In genomic region chr1:161991846-161992245, GRCm38 (mm10) we compare ENCODE assay signal across 30 mouse cellular contexts. TPM values are rescaled to one million over a fixed set of nuclear protein-coding genes. Genes with fewer than 3 reads are reported as not detected.
A peak's percentile ranks its signal among the peaks of the same experiment; 100 is the strongest.
DNase-seq lines count a peak whose midpoint lies in the region; ATAC-seq and TF ChIP-seq lines count a peak whose summit lies in the region.
"Had no signal": no experiment of that assay in that cellular context is flagged by ENCODE, and none has a peak within 500 bp of the region (broad histone marks: within the 10 kb centered on the region; RNA-seq: fewer than 3 reads in every experiment).

No protein-coding gene starts in this region.

- H3K36me3 ChIP-seq in kidney, embryonic 14.5 days (ENCODE audit: control insufficient read depth, insufficient read depth, low read length): no peaks in the 10 kb centered on the region
- H3K36me3 ChIP-seq in kidney, embryonic 16.5 days (ENCODE audit: insufficient read depth, low read length): no peaks in the 10 kb centered on the region
- no peaks in the 10 kb centered on the region for H3K36me3 ChIP-seq in midbrain, embryonic 13.5 days
- H3K36me3 ChIP-seq in midbrain, postnatal 0 days (ENCODE audit: insufficient read depth, low read length): no peaks in the 10 kb centered on the region
- no peaks in the 10 kb centered on the region for H3K36me3 ChIP-seq in limb, embryonic 10.5 days
- H3K36me3 ChIP-seq in limb, embryonic 12.5 days: no peaks in the 10 kb centered on the region
- H3K36me3 ChIP-seq in hindbrain, embryonic 13.5 days: no peaks in the 10 kb centered on the region
- H3K36me3 ChIP-seq: embryonic facial prominence, embryonic 10.5 days; embryonic facial prominence, embryonic 12.5 days; forebrain, embryonic 15.5 days; G1E had no signal

- H3K9me3 ChIP-seq in kidney, embryonic 14.5 days (ENCODE audit: control insufficient read depth, low read length): no peaks in the 10 kb centered on the region
- no peaks in the 10 kb centered on the region for H3K9me3 ChIP-seq in kidney, embryonic 16.5 days (ENCODE audit: low read length)
- no peaks in the 10 kb centered on the region for H3K9me3 ChIP-seq in midbrain, embryonic 13.5 days
- H3K9me3 ChIP-seq in midbrain, postnatal 0 days (ENCODE audit: low read length): no peaks in the 10 kb centered on the region
- H3K9me3 ChIP-seq in limb, embryonic 10.5 days (replicated peaks): no peaks in the 10 kb centered on the region
- H3K9me3 ChIP-seq in limb, embryonic 12.5 days: no peaks in the 10 kb centered on the region
- no peaks in the 10 kb centered on the region for H3K9me3 ChIP-seq in hindbrain, embryonic 13.5 days
- H3K9me3 ChIP-seq: embryonic facial prominence, embryonic 10.5 days; embryonic facial prominence, embryonic 12.5 days; forebrain, embryonic 13.5 days; forebrain, embryonic 15.5 days; G1E had no signal

- peaks cover 13% of the 10 kb centered on the region for H3K4me1 ChIP-seq in kidney, embryonic 14.5 days (ENCODE audit: control insufficient read depth, insufficient read depth, low read length)
- peaks cover 16% of the 10 kb centered on the region for H3K4me1 ChIP-seq in kidney, embryonic 16.5 days (ENCODE audit: insufficient read depth, low read length)
- peaks cover 4% of the 10 kb centered on the region; the same call in 1 of the 2 replicates for H3K4me1 ChIP-seq in midbrain, embryonic 13.5 days (replicated peaks)
- no peaks in the 10 kb centered on the region for H3K4me1 ChIP-seq in midbrain, postnatal 0 days (ENCODE audit: insufficient read depth, low read length)
- H3K4me1 ChIP-seq in limb, embryonic 10.5 days: peaks cover 32% of the 10 kb centered on the region
- peaks cover 20% of the 10 kb centered on the region for H3K4me1 ChIP-seq in limb, embryonic 12.5 days (replicated peaks)
- peaks cover 5% of the 10 kb centered on the region for H3K4me1 ChIP-seq in hindbrain, embryonic 13.5 days (replicated peaks)
- H3K4me1 ChIP-seq: embryonic facial prominence, embryonic 12.5 days; forebrain, embryonic 13.5 days; forebrain, embryonic 15.5 days had no signal

- 86% methylated on average over 11 of the region's 11 CpGs for WGBS in kidney, embryonic 14.5 days
- WGBS in kidney, embryonic 16.5 days: 78% methylated on average over 11 of the region's 11 CpGs
- WGBS in midbrain, embryonic 13.5 days: 95% methylated on average over 11 of the region's 11 CpGs
- WGBS in midbrain, postnatal 0 days: 98% methylated on average over 11 of the region's 11 CpGs
- 88% methylated on average over 11 of the region's 11 CpGs for WGBS in limb, embryonic 10.5 days
- 86% methylated on average over 11 of the region's 11 CpGs for WGBS in limb, embryonic 12.5 days
- 92% methylated on average over 11 of the region's 11 CpGs for WGBS in hindbrain, embryonic 13.5 days

- no peak for TF ChIP-seq CTCF in midbrain, postnatal 0 days (IDR thresholded peaks at IDR 0.05)

- peak; percentile 26; the same call in 1 of the 2 replicates for ATAC-seq in kidney, embryonic 14.5 days (ENCODE audit: low FRiP score, low TSS enrichment)
- ATAC-seq in kidney, embryonic 16.5 days (ENCODE audit: low FRiP score, low TSS enrichment): no peak
- ATAC-seq in midbrain, embryonic 13.5 days: no peak
- no peak for ATAC-seq in midbrain, postnatal 0 days (ENCODE audit: low FRiP score)
- no peak for ATAC-seq in limb, embryonic 12.5 days (ENCODE audit: insufficient number of reproducible peaks, insufficient read depth, low FRiP score, low TSS enrichment, low read depth)
- ATAC-seq in hindbrain, embryonic 13.5 days (ENCODE audit: low FRiP score): no peak
- ATAC-seq: activated CD4-positive, CD25-positive, alpha-beta regulatory T cell, adult 4 months; forebrain, embryonic 13.5 days; forebrain, embryonic 15.5 days; forebrain, postnatal 0 days; Patski had no signal

- DNase-seq in midbrain, postnatal 0 days (ENCODE audit: low spot score): no peak
- no peak for DNase-seq in limb, embryonic 10.5 days (ENCODE audit: low spot score)
- no peak for DNase-seq in adrenal gland, adult (ENCODE audit: inconsistent age in 2 of 2, low spot score in 1 of 2)
- DNase-seq: adrenal gland, adult 2 months; adrenal gland, postnatal 10 days; adrenal gland, postnatal 25 days; cerebellum, adult 11 months; cerebellum, adult 18-20 months; cerebellum, adult 8-10 months; cerebellum, adult 9-11 months; cerebellum, postnatal 14 days; cerebellum, postnatal 36 days; forebrain, postnatal 0 days had no signal

- H3K4me2 ChIP-seq in kidney, embryonic 14.5 days (replicated peaks; ENCODE audit: low read depth, low read length): no peak overlapping the region
- no peak overlapping the region for H3K4me2 ChIP-seq in kidney, embryonic 16.5 days (replicated peaks; ENCODE audit: low read depth, low read length)
- no peak overlapping the region for H3K4me2 ChIP-seq in midbrain, embryonic 13.5 days (replicated peaks)
- H3K4me2 ChIP-seq in midbrain, postnatal 0 days (ENCODE audit: low read depth, low read length, poor library complexity, severe bottlenecking): no peak overlapping the region
- H3K4me2 ChIP-seq in limb, embryonic 12.5 days: no peak overlapping the region
- no peak overlapping the region for H3K4me2 ChIP-seq in hindbrain, embryonic 13.5 days
- H3K4me2 ChIP-seq: embryonic facial prominence, embryonic 12.5 days; forebrain, embryonic 13.5 days; forebrain, embryonic 15.5 days had no signal

- H3K27me3 ChIP-seq in kidney, embryonic 14.5 days (ENCODE audit: control insufficient read depth, insufficient read depth, low read length): no peaks in the 10 kb centered on the region
- no peaks in the 10 kb centered on the region for H3K27me3 ChIP-seq in kidney, embryonic 16.5 days (ENCODE audit: insufficient read depth, low read length)
- H3K27me3 ChIP-seq in midbrain, embryonic 13.5 days: no peaks in the 10 kb centered on the region
- H3K27me3 ChIP-seq in midbrain, postnatal 0 days (ENCODE audit: insufficient read depth, low read length): no peaks in the 10 kb centered on the region
- no peaks in the 10 kb centered on the region for H3K27me3 ChIP-seq in limb, embryonic 10.5 days (ENCODE audit: low read depth, poor library complexity, severe bottlenecking)
- H3K27me3 ChIP-seq in limb, embryonic 12.5 days: no peaks in the 10 kb centered on the region
- H3K27me3 ChIP-seq in hindbrain, embryonic 13.5 days: no peaks in the 10 kb centered on the region
- H3K27me3 ChIP-seq: embryonic facial prominence, embryonic 12.5 days; forebrain, embryonic 13.5 days; forebrain, embryonic 15.5 days; Patski had no signal

- H3K4me3 ChIP-seq in kidney, embryonic 14.5 days (ENCODE audit: low read length): no peak overlapping the region
- no peak overlapping the region for H3K4me3 ChIP-seq in kidney, embryonic 16.5 days (ENCODE audit: low read length)
- H3K4me3 ChIP-seq in midbrain, embryonic 13.5 days (replicated peaks): no peak overlapping the region
- H3K4me3 ChIP-seq in midbrain, postnatal 0 days (ENCODE audit: low read depth, low read length): no peak overlapping the region
- H3K4me3 ChIP-seq in limb, embryonic 10.5 days: no peak overlapping the region
- H3K4me3 ChIP-seq in limb, embryonic 12.5 days (replicated peaks): no peak overlapping the region
- H3K4me3 ChIP-seq in hindbrain, embryonic 13.5 days: no peak overlapping the region
- H3K4me3 ChIP-seq: embryonic facial prominence, embryonic 10.5 days; embryonic facial prominence, embryonic 12.5 days; forebrain, embryonic 13.5 days; forebrain, embryonic 15.5 days had no signal

- H3K27ac ChIP-seq in kidney, embryonic 14.5 days (ENCODE audit: low read depth, low read length): no peak overlapping the region
- H3K27ac ChIP-seq in kidney, embryonic 16.5 days (ENCODE audit: low read length): no peak overlapping the region
- 0 out of 2 replicates have a peak overlapping the region, but pooled peaks have one; percentile 19 for H3K27ac ChIP-seq in midbrain, embryonic 13.5 days
- no peak overlapping the region for H3K27ac ChIP-seq in midbrain, postnatal 0 days (ENCODE audit: low read depth, low read length)
- H3K27ac ChIP-seq in limb, embryonic 10.5 days: peak overlapping the region; percentile 86
- peak overlapping the region; percentile 85 for H3K27ac ChIP-seq in limb, embryonic 12.5 days
- no peak overlapping the region for H3K27ac ChIP-seq in hindbrain, embryonic 13.5 days
- H3K27ac ChIP-seq: embryonic facial prominence, embryonic 10.5 days; embryonic facial prominence, embryonic 12.5 days; forebrain, embryonic 13.5 days; forebrain, embryonic 15.5 days had no signal

- H3K9ac ChIP-seq in kidney, embryonic 14.5 days (ENCODE audit: low read depth, low read length): no peak overlapping the region
- H3K9ac ChIP-seq in kidney, embryonic 16.5 days (replicated peaks; ENCODE audit: low read length): no peak overlapping the region
- H3K9ac ChIP-seq in midbrain, embryonic 13.5 days (replicated peaks): no peak overlapping the region
- H3K9ac ChIP-seq in midbrain, postnatal 0 days (replicated peaks; ENCODE audit: low read length, poor library complexity, severe bottlenecking): no peak overlapping the region
- no peak overlapping the region for H3K9ac ChIP-seq in limb, embryonic 12.5 days (replicated peaks)
- H3K9ac ChIP-seq in hindbrain, embryonic 13.5 days: no peak overlapping the region
- H3K9ac ChIP-seq: embryonic facial prominence, embryonic 12.5 days; forebrain, embryonic 13.5 days; forebrain, embryonic 15.5 days; forebrain, postnatal 0 days had no signal

RNA-seq across cellular contexts. Expression of gene 4930558K02Rik, which starts 12.4 kb away (rescaled TPM):
- polyA plus RNA-seq in kidney, embryonic 14.5 days (2014; fragmentation: Nextera tagmentation; extraction: Ambion mirVana): not detected in 2 replicates
- not detected in 2 replicates for polyA plus RNA-seq in kidney, embryonic 16.5 days (2015; fragmentation: Nextera tagmentation; extraction: Ambion mirVana)
- 0.21 TPM in 1 of 2 replicates, not detected in the other for polyA plus RNA-seq in midbrain, embryonic 13.5 days (2015; fragmentation: Nextera tagmentation; extraction: Ambion mirVana)
- total RNA-seq in midbrain, postnatal 0 days (2014; rRNA removed): not detected in 2 replicates
- 0.33 and 0.47 TPM in 2 replicates for polyA plus RNA-seq in midbrain, postnatal 0 days (2015; fragmentation: Nextera tagmentation; extraction: Ambion mirVana)
- not detected in 2 replicates for polyA plus RNA-seq in limb, embryonic 10.5 days (2016; fragmentation: Nextera tagmentation; extraction: Ambion mirVana)
- polyA plus RNA-seq in limb, embryonic 12.5 days (2016; fragmentation: Nextera tagmentation; extraction: Ambion mirVana): not detected in 2 replicates
- not detected in 2 replicates for polyA plus RNA-seq in hindbrain, embryonic 13.5 days (2015; fragmentation: Nextera tagmentation; extraction: Ambion mirVana)
- total RNA-seq: adrenal gland, adult 2 months; adrenal gland, postnatal 10 days; adrenal gland, postnatal 25 days; common myeloid progenitor, adult 5-6 weeks; forebrain, postnatal 0 days; G1E had no signal
- polyA plus RNA-seq: activated CD4-positive, CD25-positive, alpha-beta regulatory T cell, adult 4 months; adrenal gland, adult 2 months; brain, embryonic 14.5 days; C2C12; embryonic facial prominence, embryonic 10.5 days; embryonic facial prominence, embryonic 12.5 days; embryonic facial prominence, embryonic 14.5 days; forebrain, embryonic 11.5 days; forebrain, embryonic 13.5 days; G1E; Patski had no signal

RNA-seq across cellular contexts. Expression of gene Pigc, which starts 22.9 kb away (rescaled TPM):
- polyA plus RNA-seq in kidney, embryonic 14.5 days (2014; fragmentation: Nextera tagmentation; extraction: Ambion mirVana): 33.6 and 42.2 TPM in 2 replicates
- polyA plus RNA-seq in kidney, embryonic 16.5 days (2015; fragmentation: Nextera tagmentation; extraction: Ambion mirVana): 42.5 and 46.7 TPM in 2 replicates
- 36.4 and 39.1 TPM in 2 replicates for polyA plus RNA-seq in midbrain, embryonic 13.5 days (2015; fragmentation: Nextera tagmentation; extraction: Ambion mirVana)
- 12.1 and 14.5 TPM in 2 replicates for total RNA-seq in midbrain, postnatal 0 days (2014; rRNA removed)
- 22.6 and 26.2 TPM in 2 replicates for polyA plus RNA-seq in midbrain, postnatal 0 days (2015; fragmentation: Nextera tagmentation; extraction: Ambion mirVana)
- polyA plus RNA-seq in limb, embryonic 10.5 days (2016; fragmentation: Nextera tagmentation; extraction: Ambion mirVana): 31.4 and 39.9 TPM in 2 replicates
- polyA plus RNA-seq in limb, embryonic 12.5 days (2016; fragmentation: Nextera tagmentation; extraction: Ambion mirVana): 43.2 and 45.9 TPM in 2 replicates
- polyA plus RNA-seq in hindbrain, embryonic 13.5 days (2015; fragmentation: Nextera tagmentation; extraction: Ambion mirVana): 35.7 and 37.6 TPM in 2 replicates

Comparison
In these comparisons a context has a peak if more than half of its experiments do, and no peak if none do; other contexts are left out.
1. H3K27ac ChIP-seq: peak in midbrain, embryonic 13.5 days (single experiment), limb, embryonic 10.5 days (single experiment) and limb, embryonic 12.5 days (single experiment); none in kidney, embryonic 14.5 days (single experiment), kidney, embryonic 16.5 days (single experiment), midbrain, postnatal 0 days (single experiment) and hindbrain, embryonic 13.5 days (single experiment).